Mouse (Mus musculus) heart, adult 8-10 months (tissue): ENCODE data around the gene Selenok. TPM values are rescaled to one million over a fixed set of nuclear protein-coding genes. Genes with fewer than 3 reads are reported as not detected.

ENCODE experiments used
- DNase-seq: peaks from one replicate; pipeline ENCODE4 v3.0.0; 2022; ENCODE audit warnings: low spot score
- total RNA-seq, 4 experiments: library from RNA; stranded (reverse); gene quantifications; 2 replicates each; pipeline ENCODE4 v1.2.4; 2022

Selenok gene
- 100 to 1,000 TPM in 1 of 4 experiments, 10 to 100 TPM in 3; 80.2 to 101 (median 83.8) TPM for total RNA-seq

DNA sequence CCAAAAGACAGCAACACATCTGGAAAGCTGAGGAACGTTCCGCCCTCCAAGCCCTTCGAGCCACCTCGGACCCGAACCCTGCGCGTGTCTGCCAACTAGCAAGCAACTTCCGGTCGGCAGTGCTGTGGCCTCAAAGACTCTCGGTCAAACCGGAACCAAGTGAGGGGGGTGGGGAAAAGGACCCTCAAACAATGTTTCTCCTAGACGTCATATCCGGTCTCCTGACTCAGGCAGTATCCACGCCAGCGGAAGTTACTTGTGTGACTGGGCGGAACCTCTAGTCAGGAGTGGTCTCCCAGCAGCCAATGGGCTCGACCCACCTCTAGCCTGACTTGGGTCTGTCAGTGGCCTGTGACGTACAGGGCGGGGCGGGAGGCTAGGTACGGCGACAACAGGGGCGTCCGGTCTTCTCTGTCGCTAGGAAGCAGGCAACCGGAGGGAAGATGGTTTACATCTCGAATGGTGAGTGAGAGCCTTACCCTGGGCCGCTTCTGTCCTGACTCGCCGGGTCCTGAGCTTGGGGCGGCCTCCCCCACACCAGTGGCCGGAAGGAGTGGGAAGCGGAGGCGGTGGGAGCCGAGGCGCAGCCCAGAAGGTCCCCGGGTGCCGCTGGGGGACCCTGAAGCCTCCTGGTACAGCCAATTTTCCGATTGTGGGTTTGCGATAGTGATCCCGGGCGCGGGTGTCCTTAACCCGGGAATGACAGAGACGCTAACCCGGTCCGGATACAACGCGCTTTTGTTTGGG lies at the start of gene Selenok:
Gene Selenok (plus strand): TSS at position 234 of the 747 bp plus-strand sequence.
- DNase-seq = peak; percentile 100

GRCm38 (mm10) chr14:29928966-29929365 lies 39.1 kb upstream of the Selenok start:
- no peak for DNase-seq

DNA sequence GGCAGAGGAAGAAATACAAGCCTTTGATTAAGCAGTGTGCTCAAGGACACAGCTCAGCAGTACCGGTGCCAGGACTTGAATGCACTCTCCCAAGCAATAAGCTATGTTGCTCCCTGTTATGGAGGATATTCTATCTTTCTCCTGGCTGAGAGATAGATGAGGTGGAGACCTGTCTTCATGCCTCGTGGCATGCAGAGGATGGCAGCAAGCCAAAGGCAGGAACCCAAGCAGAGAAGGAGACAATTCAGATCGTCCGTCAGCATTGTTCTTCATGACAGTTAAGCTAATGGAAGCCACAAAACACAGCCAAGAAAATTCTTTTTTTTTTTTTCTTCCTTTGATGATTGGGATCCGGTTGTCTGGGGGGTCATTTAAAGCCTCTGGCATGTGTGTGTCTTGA lies 32.6 kb upstream of the Selenok start:
- no peak for DNase-seq

- DNase-seq = no peak
Measured at GRCm38 (mm10) chr14:29937466-29937865, 30.6 kb upstream of the Selenok start.

GRCm38 (mm10) chr14:29939600-29940312 lies 28.4 kb upstream of the Selenok start:
- DNase-seq = no peak

- no peak for DNase-seq
Measured at GRCm38 (mm10) chr14:29940313-29940812, 27.7 kb upstream of the Selenok start.

- peak; percentile 41 for DNase-seq
Measured at GRCm38 (mm10) chr14:29940877-29941276, 27.2 kb upstream of the Selenok start.

GRCm38 (mm10) chr14:29946761-29947309 lies 21.3 kb upstream of the Selenok start:
- no peak for DNase-seq

DNA sequence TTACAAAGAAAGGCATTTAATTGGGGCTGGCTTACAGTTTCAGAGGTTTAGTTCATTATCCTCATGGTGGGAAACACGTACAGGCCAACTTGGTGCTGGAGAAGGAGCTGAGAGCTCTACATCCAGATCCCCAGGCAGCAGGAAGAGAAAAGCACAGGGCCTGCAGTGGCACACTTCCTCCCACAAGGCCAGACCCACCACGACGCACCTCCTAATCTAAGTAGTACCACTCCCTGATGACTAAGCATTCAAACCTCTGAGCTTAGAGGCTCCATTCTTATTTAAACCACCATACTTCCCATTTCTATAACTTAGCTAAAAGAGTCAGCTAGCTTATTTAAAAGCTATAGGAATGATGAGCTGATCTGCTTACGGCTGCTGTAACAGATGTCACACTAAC lies 17.3 kb upstream of the Selenok start:
- no peak for DNase-seq

DNA sequence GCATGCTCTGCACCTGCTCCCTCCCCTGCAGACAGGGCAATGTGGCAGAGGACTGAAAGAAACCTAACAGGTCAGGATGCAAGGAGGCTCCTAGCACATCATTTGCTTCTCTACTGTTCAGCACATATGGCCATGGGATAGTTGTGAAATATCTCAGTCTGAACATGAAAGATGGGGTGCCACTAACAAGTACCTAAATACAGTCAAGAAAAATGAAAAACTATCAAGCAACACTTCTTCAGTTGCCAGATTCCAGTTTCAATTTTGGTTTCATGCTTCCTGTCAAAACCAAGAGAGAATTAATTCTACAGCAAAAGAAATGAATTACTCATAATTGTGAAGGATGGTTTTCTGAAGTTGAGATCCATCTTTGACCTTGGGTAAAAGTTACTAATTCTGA lies 10.7 kb upstream of the Selenok start:
- no peak for DNase-seq

- no peak for DNase-seq
Measured at GRCm38 (mm10) chr14:29967611-29968010, 497 bp upstream of the Selenok start.

DNA sequence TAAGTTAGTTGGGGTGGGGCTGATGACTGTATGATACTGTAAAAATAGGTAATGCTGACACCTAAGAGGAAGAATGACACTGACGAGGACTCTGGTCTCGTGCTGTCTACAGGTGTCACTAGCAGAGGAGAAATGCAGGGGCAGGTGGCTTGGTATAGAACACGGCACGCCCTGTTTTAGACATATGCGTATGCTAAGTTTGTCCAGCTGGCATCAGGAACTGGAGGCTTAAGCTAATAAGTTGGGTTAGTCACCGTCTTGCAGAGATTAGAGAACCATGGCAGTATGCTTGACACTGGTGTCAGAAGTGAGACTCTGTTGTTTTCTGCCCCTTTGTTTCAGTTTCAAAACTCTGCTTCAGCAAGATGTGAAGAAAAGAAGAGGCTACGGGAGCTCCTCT lies 3.3 kb downstream of the Selenok start:
- DNase-seq = no peak

DNA sequence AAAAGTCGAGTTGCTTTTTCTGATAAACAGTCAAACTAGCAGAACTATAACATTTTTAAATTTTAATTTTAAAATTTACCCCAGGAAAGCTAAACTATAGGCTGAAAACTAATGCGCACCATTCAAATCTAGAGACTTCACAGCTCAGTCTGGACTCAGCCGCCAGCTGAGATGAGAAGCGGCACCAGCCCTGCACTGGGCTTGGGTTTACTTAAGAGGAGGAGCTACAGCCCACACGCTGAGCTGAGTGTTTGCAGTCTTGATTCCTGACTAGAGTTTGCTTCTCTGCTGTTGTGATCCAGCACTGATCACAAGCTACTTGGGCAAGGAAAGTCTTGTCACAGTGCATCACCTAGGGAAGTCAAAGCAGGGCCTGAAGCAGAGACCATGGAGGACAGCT lies 3.9 kb downstream of the Selenok start:
- DNase-seq = no peak

DNA sequence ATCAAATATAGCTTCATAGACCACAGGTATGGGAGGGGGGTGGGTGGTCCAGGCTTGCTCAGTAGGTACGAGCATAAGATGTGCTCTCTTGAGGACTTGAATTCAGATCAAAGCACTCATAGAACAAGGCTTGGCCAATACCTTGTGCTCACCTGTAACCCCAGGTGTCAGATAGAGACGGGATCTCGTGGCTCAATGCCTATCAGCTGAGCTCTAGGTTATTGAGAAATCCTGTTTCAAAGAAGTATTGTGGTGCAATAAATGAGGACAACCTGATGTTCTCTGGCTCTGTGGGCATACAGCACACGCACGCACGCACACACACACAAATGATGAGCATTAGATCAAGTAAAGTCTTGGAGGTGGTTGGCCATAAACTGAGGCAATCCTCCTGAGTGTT lies 8.8 kb downstream of the Selenok start:
- DNase-seq = no peak

DNA sequence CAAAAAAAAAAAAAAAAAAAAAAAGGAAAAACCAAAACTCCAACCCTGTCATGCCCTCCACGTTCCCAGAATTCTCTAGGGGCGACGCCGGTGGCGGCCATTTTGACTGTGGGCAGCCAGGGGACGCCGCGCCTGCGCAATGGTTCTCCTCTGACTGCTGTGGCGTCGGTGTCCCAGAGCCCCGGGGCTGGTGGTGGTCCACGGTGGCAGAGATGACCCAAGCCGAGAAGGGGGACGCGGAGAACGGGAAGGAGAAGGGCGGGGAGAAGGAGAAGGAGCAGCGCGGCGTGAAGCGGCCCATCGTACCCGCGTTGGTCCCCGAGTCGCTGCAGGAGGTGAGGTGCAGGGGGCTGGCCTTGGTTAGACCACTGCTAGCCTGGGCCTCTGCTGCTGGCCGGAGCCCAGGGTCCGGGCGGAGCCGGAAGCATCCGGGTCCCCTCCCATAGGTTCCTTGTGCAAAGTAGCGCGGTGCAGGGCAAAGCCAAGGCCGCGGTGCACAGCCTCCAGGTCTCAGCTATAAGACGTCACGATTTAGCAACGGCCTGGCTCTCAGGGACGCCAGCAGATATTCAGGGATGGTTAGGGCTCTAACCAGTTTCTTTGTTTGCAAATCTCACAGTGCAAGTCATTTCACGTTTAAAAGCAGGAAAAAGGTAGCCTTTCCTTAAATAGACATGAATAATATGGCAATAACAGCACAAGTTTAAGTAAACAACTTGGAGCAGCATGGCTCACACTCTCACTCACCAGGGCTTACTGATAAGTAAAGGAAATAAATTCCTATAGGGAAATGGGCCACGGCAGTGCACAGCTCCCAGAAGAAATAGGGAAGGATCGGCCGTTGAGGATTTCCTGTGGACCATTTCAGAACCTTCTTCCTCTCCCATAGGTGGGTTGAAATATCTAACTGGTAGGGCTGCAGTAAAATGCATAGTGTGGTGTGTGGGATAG lies 10.4 kb downstream of the Selenok start, which contains the start of gene Actr8:
Gene Actr8 (plus strand): TSS at position 84 of the 951 bp plus-strand sequence.
- DNase-seq = peak; percentile 94

DNA sequence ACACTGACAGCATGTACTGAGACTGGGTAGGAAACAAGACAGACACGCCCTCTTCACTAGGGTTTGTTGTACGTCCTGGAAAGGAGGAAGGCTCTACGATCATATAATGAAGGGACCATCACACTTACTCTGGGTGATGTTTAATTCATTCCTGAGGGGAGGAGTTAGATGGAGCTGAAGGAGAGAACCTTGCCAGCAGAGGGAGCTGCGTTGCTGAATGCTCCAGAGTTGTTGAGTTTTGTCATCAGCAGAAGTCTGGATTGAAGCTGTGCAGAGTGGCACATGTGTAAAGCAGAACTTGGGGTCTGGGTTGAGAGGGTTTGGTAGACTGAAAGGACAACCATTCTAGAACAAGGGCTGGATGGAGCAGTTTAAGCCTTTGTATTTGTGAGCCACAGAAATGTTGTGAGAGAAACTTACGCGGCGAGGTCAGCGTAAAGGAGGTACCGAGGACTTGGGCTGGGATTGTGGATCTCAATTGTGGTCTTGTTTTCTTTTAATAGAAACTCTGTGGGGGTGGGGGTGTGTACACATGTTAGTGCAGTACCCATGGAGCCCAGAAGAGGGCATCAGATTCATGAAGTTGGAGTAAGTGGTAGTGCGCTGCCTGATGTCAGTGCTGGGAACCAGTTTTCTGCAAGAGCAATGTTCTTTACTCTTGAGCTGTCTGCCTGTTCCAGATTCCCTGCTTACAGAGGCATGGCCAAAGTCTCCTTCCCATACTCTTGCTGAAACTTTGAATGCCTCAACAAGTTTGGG lies 12.5 kb downstream of the Selenok start:
- DNase-seq = no peak

- DNase-seq = peak; percentile 40
Measured at GRCm38 (mm10) chr14:29986096-29986495, 18.0 kb downstream of the Selenok start.

DNA sequence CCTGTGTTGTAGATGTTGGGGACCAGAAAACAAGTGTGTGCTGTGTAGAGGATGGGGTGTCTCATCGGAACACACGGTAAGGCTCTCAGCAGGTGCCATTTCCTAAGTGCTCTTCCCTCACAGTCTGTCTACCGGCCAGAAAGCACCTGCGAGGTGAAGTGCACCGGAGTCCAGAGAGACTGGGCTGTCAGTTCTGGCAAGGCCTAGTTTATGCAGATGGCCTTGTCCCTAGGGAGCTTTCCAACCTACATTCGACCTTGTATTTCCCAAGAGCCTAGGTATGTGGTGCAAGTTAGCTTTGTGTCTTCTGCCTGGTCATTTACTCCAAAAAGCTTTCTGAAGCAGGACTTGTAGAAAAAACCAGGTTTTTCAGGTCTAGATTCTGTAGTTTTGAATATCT lies 19.2 kb downstream of the Selenok start:
- DNase-seq = no peak

- DNase-seq = no peak
Measured at GRCm38 (mm10) chr14:29987739-29988138, 19.6 kb downstream of the Selenok start.

DNA sequence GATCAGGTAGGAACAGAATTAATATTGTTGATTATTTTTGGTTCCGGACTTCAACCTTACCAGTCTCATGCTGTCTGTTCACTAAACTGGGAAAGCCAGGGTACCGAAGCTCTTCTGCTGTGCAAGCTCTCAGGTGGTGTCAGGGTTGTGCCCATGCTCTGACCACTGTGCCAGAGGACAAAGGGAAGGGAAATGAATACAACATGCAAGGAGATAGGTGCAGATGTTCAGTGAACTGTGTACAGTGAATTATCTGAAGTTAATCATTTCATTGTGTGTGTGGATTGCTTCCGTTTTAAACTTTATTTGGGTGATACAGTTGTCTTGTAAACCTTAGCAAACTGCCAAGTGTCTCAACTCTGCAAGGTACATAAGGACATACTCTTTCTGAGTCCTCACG lies 20.2 kb downstream of the Selenok start:
- DNase-seq = no peak

GRCm38 (mm10) chr14:29994976-29995375 lies 26.9 kb downstream of the Selenok start:
- DNase-seq = no peak
